Mouse (Mus musculus) liver, adult (tissue): Measurements from ENCODE around the gene Slc9c1.

Experiments used
- GATA4 ChIP-seq: IDR thresholded peaks from 2 replicates; pipeline ENCODE4 v1.6.1; 2014; ENCODE audit warnings: mild to moderate bottlenecking, low read length; ENCODE audit not compliant: insufficient replicate concordance

Slc9c1 gene

GRCm38 (mm10) chr16:45653934-45654332, 118.8 kb downstream of the Slc9c1 start, which contains the start of gene BC016579:
TSS of gene BC016579 (minus strand) at chr16:45654068.
- TF ChIP-seq GATA4, result no peak

GRCm38 (mm10) chr16:45654465-45654864, 119.4 kb downstream of the Slc9c1 start:
- no peak for TF ChIP-seq GATA4
